Mouse (Mus musculus) C2C12 (cell line): ENCODE data around the gene Hist1h2ad.

Experiments used
- CTCF ChIP-seq: IDR thresholded peaks from one replicate; pipeline ENCODE4 v1.5.1; 2011; ENCODE audit not compliant: control insufficient read depth, insufficient read depth, insufficient read length
- FOSL1 ChIP-seq: IDR thresholded peaks from one replicate; pipeline ENCODE4 v1.8.0; 2011; ENCODE audit warnings: mild to moderate bottlenecking, low read length; ENCODE audit not compliant: poor library complexity, insufficient read depth, severe bottlenecking
- MAX ChIP-seq: IDR thresholded peaks from one replicate; pipeline ENCODE4 v1.6.1; 2011; ENCODE audit warnings: mild to moderate bottlenecking, control low read depth
- MYOG ChIP-seq: IDR thresholded peaks from one replicate; pipeline ENCODE4 v1.6.1; 2011; ENCODE audit not compliant: control insufficient read depth, insufficient read length; ENCODE audit errors: extremely low read depth
- USF1 ChIP-seq: IDR thresholded peaks from one replicate; pipeline ENCODE4 v1.6.1; 2011; ENCODE audit warnings: low read depth, mild to moderate bottlenecking, control low read depth, moderate library complexity

DNA sequence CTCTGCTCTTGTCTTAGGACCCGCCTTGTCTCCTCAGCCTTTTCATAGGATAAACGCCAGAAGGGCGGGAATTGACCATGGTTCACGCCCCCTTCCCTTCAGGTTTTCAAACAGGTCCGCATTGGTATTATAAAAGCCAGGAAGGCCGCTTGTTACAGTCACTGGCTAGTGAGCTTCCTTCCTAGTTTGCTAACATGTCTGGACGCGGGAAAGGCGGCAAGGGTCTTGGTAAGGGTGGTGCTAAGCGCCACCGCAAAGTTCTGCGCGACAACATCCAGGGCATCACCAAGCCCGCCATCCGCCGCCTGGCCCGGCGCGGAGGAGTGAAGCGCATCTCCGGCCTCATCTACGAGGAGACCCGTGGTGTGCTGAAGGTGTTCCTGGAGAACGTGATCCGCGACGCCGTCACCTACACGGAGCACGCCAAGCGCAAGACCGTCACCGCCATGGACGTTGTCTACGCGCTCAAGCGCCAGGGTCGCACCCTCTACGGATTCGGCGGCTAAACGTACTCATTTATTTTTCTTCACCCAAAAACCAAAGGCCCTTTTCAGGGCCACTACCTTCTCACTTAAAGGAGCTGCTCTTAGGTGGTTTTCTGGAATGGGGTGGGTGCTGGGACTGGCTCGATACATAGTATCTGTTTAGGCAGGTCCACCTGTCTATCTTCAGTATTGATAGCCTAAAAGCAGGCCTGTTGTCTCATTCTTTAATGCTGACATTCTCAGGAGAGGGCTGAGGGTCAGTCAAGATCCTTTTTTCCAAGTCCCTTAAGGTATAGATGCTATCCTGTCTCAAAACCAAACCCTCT, 7.4 kb downstream of the Hist1h2ad start, which contains the start of gene Hist1h4d:
- no peak for TF ChIP-seq CTCF
- TF ChIP-seq MAX: peak; percentile 44
- no peak for TF ChIP-seq FOSL1
- no peak for TF ChIP-seq MYOG
- no peak for TF ChIP-seq USF1
